Mouse (Mus musculus) heart, postnatal 14 days (tissue): ENCODE results near the gene Irak4. TPM values are rescaled to one million over a fixed set of nuclear protein-coding genes. Genes with fewer than 3 reads are reported as not detected.

Experiments
- DNase-seq, 2 experiments: peaks; one replicate each; pipeline ENCODE4 v3.0.0; 2021 to 2022
- intact Hi-C: fragments of 180-260 bp; cut with DNase I; formaldehyde crosslinking; loops from one replicate; pipeline ENCODE4 v1.15.1; 2025
- total RNA-seq, 2 experiments: library from RNA; stranded (reverse); gene quantifications; 2 replicates each; pipeline ENCODE4 v1.2.3; 2021

Gene Irak4
- total RNA-seq, 2 experiments from 2014 or later: 6.2 to 7.6 TPM

DNA sequence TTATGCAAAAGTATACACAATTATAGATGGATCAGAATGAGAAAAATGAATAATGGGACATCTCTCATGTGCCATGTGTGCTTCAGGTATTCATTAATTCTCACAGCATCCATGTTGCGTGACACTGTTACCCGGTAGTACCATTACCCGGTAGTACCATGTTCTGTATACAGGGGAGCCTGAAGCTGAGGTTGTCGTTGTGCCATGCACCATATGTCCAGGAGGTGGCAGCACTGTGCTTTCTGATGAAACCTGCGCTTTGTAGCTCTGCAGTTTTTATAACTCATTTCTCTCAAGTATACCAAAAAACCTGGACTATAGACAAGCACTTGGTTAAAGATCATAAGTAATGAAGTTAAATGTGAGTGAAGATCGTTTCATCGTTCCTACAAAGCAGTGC is 14.0 kb downstream of the Irak4 start:
- DNase-seq: peak; percentile 81 to 93
- intact Hi-C loops: loop anchor here (1.0 kb wide), 2 partner anchors 44 to 104 kb away; no protein-coding TSS in a partner anchor

DNA sequence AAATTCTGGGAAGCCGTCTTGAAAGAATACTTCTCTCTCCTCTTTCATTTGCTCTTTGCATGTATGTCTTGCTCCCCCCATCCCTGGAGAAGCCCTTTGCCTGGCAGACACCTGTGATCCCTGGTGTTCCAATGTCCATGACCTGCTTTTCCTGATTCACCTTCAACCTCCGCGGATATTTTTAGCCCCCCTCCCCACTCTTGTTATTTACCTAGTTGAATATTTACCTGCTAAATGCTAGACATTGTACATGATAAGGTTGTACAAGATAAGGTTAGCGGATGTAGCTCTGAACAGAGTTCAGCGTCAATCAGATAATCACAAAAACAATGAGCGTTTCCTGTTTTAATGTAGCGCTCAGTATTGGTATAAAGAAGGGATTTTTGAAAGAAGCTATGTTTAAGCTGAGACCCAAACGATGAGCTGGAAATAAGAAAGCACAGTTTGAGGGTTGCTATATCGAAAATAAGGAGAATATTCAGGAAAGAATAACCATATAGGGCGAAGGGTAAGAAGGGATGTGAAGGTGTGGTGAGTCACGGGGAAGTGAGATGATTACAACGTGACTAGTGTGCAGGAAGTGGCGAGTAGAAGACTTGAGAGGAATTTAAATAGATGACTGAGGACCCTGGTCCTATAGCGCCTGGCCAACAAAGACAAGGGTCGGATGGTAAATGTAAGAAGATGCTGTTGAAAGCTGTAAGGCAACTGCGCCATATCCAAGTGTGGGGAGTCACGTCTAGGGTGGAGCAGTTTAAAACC is 15.6 kb downstream of the Irak4 start:
- DNase-seq: no peak
- intact Hi-C loops: no loop called here

DNA sequence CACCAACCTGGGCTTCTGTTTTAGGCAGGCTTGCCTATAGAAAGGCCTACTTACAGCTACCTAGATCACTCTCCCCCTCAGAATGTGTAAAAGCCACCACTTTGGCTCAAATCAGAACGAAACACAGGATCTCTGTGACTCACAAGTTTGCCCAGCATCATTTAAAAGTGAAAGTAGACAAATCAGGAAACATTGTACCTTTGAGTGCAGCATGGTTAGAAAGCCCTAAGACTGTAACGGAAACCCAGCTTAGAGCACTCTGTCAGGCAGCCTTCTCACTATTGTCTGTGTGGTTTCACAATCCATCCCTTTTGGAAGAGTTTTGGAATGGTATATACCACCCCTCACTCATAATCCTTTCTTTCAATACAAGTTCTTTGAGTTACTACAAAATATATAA is 21.5 kb downstream of the Irak4 start:
- DNase-seq: no peak
- intact Hi-C loops: no loop called here

DNA sequence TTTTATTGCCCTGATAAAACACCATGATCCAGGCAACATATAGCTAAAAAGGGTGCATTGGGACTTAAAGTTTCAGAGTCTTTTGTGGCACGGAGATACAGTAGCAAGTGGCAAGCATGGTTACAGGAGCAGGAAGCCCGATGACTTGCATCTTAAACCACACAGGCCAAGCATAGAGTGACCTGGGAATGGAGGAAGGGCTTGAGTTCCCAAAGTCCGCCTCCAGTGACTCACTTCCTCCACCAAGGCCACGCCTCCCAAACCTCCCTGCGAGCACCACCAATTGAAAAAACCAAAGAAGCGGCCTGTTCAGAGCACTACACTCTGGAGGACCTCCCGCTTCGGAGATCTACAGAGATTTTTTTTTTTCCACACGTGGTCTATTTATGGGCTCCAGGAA is 22.4 kb downstream of the Irak4 start:
- no peak for DNase-seq
- intact Hi-C loops: no loop called here

DNA sequence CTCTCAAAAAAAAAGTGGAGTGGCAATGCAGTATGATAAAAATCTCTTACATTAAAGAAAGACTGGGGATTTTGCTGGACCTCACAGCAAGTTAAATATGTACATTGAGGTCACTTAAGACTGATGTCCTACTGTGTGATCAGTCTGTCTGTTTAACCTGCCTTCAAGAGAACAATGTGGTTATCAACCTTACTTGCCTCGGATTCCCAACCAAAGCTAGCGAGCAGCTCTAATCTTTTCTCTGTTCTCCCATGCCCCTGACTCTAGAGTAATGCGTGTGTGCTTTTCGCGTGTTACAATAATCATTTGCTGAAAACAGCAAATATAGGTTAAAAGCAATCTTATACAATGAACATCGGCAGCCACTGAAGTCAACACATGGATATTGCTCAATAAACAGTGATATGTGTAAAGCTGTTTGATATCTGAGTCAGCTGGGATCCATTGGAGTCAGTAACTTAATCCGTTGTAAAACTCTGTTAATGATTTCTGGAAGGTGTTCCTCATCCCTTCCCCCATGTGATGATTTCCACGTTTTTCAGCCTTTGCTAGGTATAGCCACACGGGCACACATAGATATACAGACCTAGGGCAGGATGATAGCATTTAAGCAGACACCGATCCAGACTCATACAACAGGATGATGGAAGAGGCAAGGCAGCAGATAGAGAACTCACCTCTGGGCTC is 25.2 kb downstream of the Irak4 start:
- intact Hi-C loops: no loop called here
- DNase-seq: no peak

DNA sequence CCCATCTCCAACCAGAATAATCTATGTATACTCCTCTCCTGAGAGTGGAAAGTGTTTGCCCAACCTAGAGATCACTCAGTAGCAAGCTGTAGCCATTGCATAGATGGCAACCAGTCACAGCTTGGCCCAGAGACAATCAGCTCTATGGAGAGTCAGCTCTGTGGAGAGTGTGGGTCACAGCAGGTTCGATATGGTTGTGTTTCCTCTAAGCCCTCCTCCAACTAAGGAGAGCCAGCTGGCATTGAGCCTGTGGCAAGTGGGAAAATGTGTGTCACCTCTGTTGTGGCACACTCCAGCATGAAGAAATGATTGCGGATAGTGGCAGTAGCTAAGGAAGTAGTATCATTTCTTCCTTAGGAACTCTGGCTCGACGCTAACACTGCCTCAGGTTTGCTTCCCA is 28.1 kb downstream of the Irak4 start:
- intact Hi-C loops: no loop called here
- DNase-seq: no peak

DNA sequence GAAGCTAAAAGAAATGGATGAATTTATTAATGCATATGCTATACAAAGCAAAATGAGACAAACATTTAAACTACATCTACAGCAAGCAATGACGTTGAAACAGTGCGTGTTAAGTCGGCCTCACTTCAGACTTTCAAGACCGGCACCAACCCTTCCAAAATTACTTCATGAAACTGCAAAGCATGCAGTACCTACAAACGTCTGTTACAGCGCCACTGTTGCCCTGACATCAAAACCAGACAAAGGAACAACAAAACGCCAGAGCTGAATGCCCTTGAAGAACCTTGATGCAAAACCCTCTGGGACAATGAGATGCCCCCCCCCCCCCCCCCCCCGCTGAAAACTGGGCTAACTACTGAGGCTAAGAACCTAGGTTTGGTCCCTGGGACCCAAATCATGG is 29.3 kb downstream of the Irak4 start:
- no peak for DNase-seq
- intact Hi-C loops: no loop called here

DNA sequence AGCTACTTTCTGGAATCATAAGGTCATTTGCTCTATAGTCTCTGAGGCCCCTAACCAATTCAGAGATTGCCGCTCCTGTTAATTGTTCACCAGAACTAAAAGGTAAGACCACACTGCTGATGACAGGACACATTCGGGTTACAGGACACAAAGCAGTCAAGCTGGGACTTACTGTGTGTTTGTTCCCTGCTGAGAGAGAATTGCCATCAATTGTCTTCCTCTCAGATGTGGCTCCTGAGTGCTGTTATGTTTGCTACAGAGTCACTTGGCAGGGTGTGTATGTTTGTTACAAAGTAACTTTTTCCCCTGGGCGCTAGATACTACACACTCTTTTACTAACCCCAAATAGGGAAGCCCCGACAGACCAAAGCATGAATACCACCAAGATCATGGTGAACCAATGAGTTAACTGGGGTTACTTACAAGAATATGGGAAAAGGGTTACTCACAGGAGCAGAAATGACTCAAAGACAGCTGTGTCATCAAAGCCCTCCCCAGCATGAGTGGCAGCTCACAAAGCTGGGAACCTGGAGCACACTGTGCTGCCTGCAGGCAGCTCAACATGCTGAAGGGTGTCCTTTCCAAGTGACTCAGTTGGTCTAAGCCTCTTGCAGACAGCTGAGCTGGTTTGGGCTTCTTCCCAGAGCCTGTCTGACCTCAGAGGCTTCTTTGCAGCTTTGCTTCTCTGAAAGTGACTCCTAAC is 31.3 kb downstream of the Irak4 start:
- intact Hi-C loops: no loop called here
- DNase-seq: no peak

DNA sequence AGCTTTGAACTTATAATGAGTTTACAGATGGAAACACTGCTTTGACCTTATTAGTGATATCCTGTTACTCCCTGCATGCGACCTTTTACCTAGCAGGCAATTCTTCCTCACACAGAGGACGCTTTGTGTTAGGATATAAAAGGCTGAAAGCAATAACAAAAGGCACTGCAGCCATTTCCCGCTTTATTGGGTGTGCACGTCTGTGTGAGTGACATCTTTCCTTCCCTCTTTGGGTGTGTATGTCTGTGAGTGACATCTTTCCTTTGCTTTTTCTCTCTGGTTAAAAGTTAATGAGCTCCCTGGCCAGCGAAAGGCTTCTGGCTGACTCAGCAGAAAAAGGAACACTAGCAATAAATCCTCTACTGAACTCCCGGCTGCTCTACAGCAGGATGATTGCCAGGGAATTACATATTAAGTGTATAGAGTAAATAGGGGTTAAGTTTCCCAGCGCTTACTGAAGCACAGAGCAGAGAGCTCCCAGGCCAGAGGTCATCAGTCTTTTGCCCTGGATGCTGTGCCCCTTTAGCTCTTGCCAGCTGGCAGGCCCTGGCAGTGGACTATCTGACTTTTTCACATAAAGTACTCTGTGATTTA is 38.7 kb downstream of the Irak4 start:
- intact Hi-C loops: no loop called here
- no peak for DNase-seq

DNA sequence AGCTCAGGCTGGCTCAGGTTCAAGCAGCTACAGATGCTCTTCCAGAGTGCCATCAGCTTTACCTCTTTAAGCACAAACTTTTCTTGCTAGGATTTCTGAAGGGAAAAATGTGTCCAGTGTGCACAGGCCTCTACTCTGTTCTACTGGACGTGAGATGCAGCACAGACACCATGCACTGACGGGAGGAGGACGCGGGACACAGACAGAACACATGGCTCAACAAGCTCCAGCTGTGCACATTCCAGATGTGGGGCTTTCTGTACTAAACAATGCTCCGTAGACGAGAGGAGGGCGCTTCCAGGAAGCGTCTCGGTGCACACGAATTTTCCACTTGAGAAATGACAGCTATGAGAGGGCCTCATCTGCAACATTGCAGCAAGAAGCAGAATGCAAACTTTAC is 39.7 kb downstream of the Irak4 start:
- no peak for DNase-seq
- intact Hi-C loops: no loop called here

DNA sequence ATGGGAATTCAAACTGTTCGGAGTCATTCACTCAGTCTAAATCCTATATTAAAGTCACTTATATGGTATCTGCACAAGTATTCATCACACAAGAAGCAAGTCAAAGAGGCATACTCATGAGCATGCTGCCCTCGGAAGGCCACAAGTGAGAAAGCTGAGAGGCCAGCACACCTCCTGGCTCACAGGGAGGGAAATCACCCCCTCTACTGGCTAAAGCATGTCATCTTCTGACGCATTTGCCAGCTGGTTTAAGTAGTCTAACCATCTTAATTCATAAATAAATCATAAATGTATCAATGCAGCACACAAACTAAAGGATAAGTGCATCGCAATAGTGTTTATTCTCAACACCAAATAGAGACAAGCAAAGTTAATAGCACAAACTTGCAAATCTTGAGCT is 41.3 kb downstream of the Irak4 start:
- no peak for DNase-seq
- intact Hi-C loops: no loop called here

DNA sequence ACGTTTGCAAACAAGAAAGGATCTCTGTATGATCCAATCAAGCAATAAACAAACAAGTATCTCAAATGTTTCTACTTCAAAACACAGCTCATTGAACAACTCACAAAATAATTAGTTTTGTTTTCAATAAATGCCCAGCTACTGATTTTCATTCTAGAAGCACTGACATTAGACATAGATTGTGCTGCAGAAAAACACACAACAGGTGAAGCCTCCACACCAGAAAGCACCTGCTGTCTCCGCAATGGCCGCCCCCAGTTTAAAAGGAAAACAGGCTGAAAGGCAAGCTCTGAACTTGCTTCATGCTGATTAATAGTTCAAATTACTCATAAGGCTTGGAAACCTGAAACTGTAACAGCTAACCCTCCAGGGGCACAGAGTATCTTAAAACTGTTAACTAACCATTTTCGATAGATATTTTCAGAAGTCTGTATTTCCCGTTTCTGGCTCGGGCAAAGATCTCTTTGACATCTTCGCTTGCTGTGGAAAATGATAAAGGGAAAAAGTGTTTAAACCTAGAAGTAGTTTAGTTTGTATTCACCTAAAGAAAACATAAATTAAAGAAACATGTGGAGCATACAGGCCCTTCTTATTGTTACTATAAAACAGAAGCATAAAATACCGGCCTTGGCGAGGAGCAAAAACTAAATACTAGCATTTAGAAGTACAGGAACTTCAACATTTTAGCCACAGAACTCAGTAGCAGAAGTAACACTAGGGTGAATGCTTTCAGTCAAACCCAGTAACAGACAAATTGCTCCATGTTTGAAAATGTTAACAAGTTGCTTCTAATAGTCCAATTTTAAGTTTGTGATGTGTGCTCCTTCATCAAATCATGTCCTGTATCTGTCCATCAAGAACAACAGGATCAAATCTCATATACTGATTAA is 44.6 kb downstream of the Irak4 start:
- DNase-seq: no peak
- intact Hi-C loops: no loop called here

DNA sequence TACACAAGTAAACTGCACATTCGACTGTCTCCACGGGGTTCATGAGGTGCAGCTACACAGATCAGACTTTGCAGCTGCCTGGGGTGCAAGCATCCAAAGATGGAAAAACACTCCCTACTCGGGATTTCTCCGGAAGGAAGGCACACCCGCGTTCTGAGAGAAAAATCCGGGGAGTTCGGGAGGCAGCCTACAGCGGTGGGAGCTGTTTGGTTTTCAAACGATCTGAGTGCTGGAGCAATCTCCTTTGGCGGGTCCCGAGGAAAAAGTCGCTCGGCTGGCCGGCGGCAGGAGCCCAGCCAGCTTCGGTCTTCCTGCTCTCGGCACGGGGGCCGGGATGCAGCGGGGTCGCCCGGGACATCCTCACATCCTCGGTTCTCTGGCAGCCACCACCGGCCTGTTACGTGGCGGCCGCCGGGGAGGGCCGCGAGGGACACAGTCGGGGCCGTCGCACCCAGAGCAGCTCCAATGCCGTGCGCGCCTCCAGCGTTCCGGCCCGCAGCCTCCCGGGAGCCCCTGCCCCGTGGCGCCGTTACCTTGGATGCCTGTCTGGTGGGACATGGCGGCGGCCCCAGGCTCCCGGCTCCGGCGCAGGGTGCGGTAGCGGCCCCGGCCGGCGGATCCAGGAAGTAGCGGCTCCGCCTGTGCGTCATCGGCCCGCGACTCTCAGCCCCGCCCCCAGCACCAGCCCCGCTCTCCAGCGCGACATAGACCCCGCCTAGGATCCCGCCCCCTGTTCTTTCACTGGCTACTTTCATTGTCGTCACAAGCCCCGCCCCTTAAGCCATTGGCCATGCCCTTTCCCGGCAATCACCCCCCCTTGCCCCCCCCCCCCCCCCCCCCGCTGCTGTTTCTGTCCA is 46.0 kb downstream of the Irak4 start, which contains the start of gene Twf1:
Twf1 (minus strand) TSS at position 671 of the 857 bp plus-strand sequence.
- DNase-seq: peak; percentile 98 to 99
- intact Hi-C loops: no loop called here

DNA sequence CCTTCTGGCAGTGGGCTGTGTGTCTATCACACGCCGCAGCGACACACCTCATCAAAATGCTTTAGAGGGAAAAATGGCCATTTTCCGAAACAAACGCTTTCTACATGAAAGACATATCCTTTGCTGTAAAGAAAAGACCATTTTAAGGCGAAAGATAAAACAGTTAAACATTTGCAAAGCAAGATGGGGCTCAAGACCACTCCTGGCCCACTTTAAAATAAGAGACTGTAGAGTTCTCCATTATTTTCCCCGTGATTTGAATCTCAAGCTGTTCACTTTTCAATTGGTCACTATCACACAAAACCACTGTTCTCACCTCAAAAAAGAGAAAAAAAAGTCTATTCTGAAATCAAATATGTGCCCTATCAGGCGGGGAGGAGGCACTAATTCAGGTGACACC is 46.6 kb downstream of the Irak4 start:
- intact Hi-C loops: no loop called here
- no peak for DNase-seq

DNA sequence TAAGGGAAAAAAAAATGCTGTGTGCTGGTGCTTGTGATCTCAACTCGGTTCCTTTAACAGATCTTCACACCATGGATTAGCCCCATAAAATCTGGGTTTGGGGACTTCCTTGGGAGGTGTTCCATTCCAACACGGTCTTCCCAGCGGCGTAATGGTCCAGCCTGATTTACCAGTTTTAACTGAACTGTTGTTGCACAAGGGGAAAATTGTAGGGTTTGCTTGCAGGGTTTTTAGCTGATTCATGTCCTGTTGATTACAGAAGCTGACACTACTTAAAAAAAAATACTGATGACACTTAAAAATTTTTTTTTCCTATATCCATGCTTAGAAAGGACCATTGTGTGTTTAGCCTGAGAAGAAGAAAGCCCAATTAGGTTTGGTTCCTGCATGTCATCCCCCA is 47.9 kb downstream of the Irak4 start:
- no peak for DNase-seq
- intact Hi-C loops: no loop called here

DNA sequence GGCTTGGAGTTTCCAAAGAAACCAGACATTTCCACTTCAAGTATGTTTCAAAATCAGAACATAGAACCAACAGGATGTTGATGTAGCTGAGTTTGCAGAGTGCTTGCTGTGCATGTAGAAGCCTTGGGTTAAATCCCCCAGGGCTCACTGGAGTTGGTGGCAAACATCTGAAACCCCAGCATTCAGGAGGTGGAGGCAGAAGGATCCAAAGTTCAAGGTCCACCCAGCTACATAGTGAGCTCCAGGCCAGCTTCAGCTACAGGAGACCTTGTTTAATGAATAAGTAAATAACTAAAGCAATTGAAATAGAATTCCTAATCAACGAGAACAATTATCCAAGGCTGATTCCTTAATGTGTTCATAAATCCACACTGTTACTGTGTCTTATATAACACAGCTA is 50.1 kb downstream of the Irak4 start:
- intact Hi-C loops: no loop called here
- DNase-seq: no peak

DNA sequence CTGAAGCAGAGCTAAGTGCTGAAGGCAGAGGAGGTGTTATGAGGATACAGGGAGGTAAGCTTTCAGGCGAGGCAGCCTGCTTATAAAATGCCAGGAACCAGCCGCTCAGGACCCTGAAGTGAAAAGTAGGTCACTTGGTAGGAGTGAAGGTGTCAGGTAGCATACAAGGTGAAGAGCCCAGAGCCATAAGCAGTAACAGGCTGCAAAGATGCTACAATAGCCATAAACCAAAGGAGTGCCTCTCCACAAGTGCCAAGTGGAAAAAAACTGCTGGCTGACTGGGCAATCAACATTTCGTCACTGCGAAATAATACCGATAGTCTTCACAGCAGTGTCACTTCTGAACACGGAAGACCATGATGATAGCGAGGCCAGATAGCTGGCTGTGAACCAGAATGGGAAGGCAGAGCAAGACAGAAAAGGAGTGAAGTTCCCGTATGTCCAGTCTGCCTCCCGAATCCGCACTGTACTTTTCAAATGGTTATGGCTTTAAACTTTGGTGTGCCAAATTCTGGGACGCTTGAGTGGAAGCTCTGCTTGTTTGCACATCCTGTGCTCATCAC is 56.8 kb downstream of the Irak4 start:
- intact Hi-C loops: no loop called here
- no peak for DNase-seq

DNA sequence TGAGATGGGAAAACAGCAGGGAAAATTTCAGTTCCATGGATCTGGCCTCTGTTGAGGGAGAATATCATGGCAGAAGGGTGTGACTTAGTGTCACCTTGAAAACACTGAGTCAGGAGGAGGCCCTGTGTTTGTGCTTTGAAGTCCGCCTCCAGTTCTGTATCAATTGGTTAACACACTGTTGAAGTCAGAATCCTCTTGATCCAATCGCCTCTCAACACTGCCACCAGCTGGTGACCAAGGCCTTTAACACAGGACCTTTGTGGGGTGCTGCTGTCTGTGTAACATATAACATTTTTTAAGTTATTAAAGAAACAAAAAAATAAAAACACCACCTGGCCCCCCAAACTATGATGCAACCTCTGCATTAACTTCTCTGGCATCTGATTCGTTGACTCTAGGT is 57.9 kb downstream of the Irak4 start:
- DNase-seq: peak; percentile 62 to 71
- intact Hi-C loops: loop anchor here (1.0 kb wide), 1 partner anchor 44 kb away; no protein-coding TSS in a partner anchor

DNA sequence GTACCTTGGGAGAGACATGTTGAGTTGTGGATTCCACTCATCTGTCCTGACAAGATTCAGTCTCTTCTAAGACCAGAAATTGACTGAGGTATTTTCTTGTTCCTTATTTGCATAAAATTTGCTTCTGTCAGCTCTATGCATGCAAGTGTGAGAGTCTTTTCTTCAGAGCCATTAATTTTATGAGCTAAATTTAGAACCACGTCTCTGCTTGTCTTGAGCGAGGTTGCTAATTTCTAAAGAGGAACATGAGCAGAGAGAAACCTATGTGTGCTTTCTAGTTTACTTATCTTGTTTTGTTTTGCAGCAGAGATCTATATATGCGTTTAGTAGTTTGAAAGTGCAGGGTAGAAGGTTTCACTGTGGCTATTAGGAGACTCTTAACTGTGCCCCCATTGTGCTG is 59.0 kb downstream of the Irak4 start:
- DNase-seq: no peak
- intact Hi-C loops: no loop called here
